Mouse (Mus musculus) urinary bladder, postnatal 14 days (tissue): ENCODE results near the gene Zp3.
A peak's percentile ranks its signal among the peaks of the same experiment; 100 is the strongest.

Experiments used
- DNase-seq: peaks from one replicate; pipeline ENCODE4 v3.0.0; 2021; ENCODE audit warnings: low spot score

Gene Zp3

DNA sequence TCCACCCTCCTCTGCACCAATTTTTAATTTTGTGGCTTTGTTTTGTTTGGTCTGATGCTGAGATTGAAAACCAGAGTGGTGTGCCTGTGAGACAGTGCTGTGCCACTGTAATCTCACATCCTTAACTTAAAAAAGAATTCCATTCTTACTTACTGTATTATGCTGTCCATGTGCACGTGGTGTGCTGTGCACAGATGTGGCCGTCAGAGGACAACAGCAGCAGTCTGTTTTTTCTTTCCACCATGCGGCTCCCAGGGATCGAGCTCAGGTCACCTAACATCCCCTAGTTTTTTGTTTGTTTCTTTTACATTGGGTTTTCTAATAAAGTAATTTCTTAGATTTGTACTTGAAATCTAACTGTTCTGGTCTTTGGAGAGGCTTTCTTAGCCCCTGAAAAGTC lies 24.6 kb downstream of the Zp3 start:
- DNase-seq: no peak

DNA sequence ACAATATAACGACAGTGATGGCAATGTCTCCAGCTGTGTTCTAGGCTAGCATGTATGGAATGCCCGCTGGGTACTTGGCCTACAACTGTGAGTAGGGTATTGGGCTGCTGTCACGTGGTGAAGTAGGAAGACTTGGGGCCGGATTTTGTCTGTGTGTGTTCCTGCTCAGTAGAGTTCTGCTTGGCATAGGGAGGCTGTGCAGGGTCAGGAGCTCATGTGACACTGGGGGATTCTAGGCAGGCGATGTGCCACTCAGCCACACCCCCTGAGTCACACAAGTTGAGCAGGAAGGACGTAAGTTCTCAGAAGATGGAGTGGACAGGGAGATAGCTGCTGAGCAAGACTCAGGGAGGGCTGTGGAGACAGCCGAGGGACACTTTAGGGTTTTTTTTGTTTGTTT lies 27.8 kb downstream of the Zp3 start:
- DNase-seq: no peak

DNA sequence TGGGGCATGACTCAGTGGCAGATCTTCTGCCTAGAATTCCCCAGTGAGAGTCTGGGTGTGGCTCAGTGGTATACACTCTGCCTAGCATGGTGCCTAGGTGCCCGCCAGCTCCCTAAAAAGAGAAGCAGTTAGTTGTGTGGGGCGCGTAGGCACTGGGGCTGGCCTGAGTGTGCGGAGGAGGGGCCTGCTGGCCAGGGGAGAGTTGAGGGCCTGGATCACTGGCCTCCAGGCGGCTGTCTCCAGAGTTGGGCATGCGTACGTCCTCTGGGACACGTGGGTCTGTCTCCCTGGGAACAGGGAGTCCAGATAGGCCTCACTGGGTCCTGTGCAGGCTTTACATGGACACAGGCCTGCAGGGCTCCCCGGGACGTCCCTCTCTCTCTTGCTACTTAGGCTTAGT lies 35.0 kb downstream of the Zp3 start:
- DNase-seq: peak; percentile 32

DNA sequence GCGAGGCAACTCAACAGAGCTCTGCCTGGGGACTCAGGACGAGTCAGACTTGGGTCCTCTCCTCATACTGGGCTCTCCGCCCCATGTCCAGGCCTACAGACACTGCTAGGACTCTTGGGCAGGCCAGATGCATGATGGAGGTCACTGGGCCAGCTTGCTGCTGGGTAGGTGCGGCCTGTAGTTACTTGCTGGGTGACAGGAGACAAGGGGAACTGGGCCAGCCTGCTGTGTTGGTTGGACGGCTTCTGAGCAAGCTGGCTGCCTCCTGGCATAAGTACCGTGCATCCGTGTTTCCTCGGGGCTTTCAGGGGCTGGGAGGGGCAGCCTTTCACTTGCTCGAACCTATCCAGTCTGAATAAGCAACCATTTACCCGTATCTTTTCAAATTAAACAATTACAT lies 35.7 kb downstream of the Zp3 start:
- DNase-seq: peak; percentile 80

DNA sequence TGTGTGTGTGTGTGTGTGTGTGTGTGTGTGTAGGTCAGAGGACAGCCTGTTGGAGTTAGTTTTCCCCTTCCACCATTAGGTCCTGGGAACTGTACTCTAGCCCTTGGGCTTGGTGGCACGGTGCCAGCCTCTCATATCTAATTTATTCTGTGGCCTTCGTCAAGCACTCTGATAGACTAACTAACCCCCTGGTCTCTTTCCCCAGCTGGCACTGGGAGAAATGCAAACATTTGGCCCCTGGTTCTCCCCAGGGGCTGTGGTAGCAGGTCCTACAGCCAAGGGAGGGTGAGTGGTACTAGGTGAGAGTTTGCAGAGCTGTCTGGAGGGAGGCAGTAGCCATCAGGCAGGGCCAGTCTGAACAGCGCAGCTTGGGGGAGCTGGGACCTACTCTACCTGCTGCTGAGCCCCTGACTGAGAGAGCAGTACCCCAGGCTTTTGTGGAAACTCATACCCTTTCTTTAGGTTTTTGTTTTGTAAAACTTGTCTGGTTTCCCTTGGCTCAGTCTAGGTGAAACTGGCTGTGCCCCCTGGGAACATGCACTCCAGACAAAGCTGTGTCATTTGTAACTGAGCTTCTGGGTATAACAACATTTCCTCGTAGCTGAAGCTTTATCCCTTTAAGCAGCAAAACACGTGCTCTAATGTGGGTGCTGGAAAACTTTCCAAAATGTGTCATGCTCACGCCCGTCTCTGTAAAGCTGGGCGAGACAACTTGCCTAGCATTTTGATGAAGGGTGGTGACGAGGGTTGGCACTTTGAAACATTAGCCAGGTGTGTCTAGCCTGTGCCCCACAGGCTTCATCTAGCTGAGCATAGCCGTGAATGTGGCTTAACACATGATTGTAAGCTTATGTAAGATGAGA lies 36.3 kb downstream of the Zp3 start:
- DNase-seq: peak; percentile 67

DNA sequence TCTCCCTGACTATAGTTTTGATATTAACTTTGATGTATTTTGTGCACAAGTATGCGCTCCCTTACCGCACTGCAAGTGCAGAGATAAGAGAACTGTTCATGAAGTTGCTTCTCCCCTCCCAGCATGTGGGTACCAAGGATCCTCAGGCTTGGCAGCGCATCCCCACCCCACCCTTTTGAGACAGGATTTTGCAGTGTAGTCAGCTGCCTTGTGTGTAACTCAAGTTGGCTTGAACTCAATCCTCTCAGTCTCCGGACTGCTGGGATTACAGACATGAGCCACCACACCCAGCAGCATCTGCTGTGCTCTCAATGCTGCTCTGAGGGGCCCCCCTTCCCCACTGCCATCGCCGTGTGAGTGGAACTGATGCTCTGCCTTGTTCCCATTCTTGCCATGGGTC lies 37.4 kb downstream of the Zp3 start:
- peak; percentile 26 for DNase-seq

DNA sequence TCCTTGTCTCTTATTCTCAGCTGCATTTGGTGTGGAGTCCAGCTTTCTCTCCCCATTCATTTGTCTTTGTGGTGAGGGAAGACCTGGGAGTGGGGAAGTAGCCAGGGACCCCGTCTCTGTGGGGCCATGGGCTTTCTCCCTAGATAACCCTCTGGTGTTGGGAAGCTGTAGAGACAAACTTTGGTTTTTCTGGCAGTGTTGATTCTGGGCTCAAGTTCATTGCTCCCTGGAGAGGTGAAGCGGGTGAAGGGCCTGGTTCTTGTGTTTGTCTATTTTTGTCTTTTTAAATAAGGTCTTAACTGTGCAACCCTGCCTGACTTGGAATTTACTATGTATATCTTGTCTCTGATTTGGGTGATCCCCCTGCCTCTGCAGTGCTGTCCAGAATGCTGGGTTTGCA lies 38.8 kb downstream of the Zp3 start:
- DNase-seq: no peak

DNA sequence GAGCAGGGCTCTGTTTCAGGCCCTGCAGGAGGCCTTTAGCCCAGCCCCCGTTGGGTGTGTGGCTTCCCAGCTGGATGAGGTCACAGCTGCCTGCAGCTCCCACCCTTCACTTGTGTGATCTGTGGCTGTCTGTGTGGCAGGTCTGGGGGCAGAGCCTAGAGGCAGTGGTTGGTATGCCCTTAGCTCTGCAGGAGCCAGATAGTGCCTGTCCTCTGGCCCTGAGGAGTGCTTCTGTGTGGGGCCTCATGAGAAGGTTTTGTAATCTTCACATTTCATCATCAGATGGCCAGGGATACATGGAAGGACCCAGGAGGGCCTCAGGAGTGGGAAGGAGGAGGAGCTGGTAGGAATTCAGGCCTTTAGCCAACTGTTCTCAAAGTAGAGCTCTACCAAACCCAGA lies 40.0 kb downstream of the Zp3 start:
- DNase-seq: no peak

DNA sequence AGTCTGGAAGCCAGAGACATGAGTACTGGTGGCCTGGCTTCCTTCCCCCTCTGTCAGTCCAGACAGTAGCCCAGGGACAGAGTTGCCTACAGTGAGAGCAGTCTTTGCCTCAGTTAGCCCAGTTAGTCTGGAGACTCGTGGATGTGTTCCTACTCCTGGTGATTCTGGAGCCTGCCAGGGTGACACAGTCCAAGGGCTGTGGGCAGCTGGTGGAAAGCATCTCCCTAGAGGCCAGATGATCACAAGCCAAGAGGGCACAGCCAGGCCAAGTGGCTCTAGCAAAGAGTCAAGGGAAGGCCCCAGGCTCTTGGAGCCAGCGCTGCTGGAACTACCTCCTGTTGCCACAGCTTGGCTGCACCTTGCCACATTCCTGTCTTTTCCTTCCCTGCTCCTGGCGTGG lies 45.8 kb downstream of the Zp3 start:
- no peak for DNase-seq

DNA sequence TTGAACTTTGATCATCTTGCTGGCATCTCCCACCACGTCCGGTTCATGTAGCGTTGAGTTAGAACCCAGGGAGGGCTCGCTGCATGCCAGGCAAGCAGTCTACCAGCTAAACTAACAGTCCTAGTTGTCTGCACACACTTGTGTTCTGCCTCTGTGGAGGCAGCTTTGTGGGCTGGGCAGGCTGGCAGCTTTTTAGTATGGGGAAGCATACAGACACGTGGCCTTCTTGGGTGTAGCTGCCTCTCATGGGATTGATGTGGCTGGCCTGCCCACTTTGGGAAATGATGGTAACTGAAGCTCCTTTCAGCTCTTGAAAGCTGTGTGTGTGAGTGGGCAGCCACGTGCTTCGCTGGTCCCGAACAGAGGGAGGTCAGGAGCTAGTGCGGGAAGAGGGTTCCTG lies 47.0 kb downstream of the Zp3 start:
- DNase-seq: no peak

DNA sequence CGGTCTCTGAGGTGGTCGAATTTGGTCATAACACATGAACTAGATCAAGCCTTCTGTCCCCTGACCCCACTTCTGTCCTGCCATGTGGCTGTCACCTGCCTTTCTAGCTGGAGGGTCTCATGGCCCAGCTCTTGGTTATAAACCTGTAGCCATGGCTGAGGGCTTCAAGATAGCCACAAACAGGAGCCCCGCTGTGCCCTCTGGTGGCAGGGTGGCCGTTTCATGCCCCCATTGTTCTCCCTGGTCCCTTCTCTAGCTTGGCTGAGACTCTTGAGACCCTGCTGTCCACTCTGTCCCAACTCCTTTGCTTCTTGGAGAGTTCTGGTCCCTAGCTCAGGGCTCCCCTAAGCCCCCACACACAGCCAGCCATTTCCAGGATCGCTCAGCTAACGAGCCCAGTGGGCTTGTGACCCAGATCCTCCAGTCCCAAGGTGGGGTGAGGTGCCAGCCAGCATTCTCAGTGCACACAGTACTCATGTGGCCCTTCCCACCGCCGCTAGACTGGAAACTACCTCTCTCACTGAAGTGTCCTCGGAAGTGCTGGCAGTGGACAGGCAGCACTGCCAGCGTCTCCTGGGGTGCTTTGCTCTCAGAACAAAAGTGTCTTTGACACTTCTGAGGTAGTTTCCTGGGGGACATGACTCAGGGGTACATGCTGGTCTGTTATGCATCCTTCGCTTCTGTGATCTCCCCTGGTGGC lies 47.9 kb downstream of the Zp3 start:
- no peak for DNase-seq

DNA sequence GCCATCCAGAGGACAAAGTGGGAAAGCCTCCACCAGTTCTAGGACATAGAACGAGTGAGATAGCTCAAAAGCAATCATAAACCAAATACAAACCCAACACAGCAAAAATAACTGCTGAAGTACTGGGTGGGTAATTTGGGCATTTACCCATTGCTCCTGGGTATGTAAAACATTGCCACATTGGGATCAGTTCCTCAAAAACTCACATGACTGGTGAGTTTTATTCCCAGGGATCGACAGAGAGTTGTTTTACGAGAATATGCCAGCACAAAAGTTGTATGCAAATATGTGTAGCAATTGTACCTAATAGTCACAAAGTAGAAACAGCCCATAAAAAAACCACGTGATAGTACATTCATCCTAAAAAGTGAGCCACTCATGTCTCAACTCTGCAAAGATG lies 55.0 kb downstream of the Zp3 start:
- no peak for DNase-seq

DNA sequence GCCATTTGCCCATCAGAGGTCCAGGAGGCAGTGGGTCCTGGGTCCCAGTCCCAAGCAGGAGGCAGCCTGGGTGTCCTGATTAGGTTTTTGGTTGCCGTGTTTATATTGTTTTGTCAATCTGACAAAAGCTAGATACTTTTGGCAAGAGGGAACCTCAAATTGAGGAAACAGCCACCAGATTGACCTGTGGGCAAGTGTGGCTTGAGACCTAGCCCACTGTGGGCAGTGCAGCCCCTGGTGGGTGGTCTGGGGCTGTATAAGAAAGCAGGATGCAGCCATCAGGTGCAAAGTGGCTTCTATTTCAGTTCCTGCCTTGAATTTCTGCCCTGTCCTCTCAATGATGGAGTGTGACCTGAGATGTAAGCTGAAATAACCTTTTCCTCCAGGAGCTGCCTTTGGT lies 55.4 kb downstream of the Zp3 start:
- no peak for DNase-seq

DNA sequence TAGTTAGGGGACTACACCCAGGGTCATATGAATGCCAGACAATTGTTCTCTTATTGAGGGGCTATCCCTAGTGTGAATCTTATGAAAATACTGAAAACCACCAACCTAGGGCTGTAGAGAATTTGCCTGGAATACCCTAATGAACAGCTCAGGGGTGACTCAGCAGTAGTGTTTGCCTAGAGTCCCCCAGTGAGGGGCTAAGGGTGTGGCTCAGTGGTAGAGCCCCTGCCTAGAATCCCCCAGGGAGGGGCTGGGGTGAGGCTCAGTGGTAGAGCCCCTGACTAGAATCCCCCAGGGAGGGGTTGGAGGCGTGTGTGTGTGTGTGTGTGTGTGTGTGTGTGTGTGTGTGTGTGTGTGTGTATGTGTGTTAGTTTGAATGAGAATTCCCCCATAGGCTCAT lies 56.8 kb downstream of the Zp3 start:
- no peak for DNase-seq
